Mouse (Mus musculus): ENCODE results near the gene Gns. TPM values are rescaled to one million over a fixed set of nuclear protein-coding genes. Genes with fewer than 3 reads are reported as not detected.

Gene Gns
- polyA plus RNA-seq, 1 experiment: 42.6 TPM

DNA sequence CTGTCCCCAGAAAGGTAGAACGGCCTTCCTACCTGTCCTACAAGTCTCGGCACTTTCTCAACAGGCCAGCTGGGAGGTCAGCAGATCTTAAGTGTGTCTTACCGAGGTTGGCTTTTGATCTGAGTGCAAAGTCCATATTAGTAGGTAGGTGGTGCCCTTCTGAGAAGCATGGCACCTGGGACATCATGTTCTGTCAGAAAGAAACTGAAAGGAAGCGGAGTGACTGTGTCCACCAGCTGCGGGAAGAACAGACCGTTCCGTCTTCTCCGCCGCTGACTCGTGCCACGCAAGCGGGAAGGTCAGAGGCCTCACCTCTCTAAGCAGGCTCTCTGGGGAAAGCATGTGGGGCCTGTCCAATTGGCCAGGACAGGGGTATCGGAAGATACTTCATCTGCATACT is 19.8 kb downstream of the Gns start:
- DNase-seq (ENCODE audit: low read depth): no peak

DNA sequence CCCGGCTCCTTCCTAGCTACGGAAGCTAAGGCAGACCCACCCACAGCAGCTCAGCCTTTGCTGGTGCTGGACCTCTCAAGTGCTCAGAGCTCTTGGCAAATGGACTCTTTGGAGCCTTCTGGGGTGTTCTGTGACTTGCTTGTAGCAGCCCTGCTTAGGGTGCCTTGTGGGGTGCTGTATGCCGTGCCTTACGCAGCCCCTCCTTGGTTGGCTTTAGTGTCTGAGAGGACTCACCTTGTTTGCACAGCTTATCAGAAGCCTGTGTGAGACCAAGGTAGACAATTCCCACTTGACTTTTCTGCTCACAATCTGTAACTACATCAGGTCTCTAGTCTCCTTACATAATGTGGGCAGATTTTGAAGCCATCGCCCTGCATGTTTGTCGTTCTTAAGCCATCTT is 20.8 kb downstream of the Gns start:
- no peak for DNase-seq (ENCODE audit: low read depth)

More for the DNA sequence above, 19.8 kb downstream of the Gns start:
- TF ChIP-seq CTCF (IDR thresholded peaks at IDR 0.05; ENCODE audit: borderline replicate concordance, extremely low read depth, insufficient read depth, insufficient read length): no peak
- TF ChIP-seq POLR2A (IDR thresholded peaks at IDR 0.05; ENCODE audit: borderline replicate concordance, extremely low read depth, insufficient read depth, insufficient read length, poor library complexity, severe bottlenecking): no peak

DNA sequence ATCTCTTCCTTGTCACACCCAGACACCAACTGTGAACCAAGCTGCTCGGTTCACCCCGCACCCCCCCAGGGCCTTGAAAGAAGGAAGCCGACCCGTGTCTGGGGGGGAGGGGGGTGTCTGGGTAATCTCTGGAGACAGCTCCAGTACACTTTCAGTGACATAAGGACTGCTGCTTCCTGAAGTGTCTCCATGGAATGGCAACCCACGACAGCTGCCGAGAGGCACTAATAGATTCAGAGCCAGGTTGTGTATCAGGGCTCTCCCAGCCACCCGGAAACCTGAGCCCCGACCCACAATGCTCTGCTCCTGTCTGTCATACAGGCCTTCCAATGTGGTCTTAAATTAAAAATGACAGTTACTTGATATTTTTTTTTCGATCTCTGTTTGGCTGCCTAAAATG is 21.5 kb downstream of the Gns start:
- DNase-seq (ENCODE audit: low read depth): peak; percentile 46
- TF ChIP-seq POLR2A (IDR thresholded peaks at IDR 0.05; ENCODE audit: borderline replicate concordance, extremely low read depth, insufficient read depth, insufficient read length, poor library complexity, severe bottlenecking) (no peak), CTCF (IDR thresholded peaks at IDR 0.05; ENCODE audit: borderline replicate concordance, extremely low read depth, insufficient read depth, insufficient read length) (no peak)

More for the DNA sequence above, 20.8 kb downstream of the Gns start:
- TF ChIP-seq POLR2A (IDR thresholded peaks at IDR 0.05; ENCODE audit: borderline replicate concordance, extremely low read depth, insufficient read depth, insufficient read length, poor library complexity, severe bottlenecking) (no peak), CTCF (IDR thresholded peaks at IDR 0.05; ENCODE audit: borderline replicate concordance, extremely low read depth, insufficient read depth, insufficient read length) (no peak)

DNA sequence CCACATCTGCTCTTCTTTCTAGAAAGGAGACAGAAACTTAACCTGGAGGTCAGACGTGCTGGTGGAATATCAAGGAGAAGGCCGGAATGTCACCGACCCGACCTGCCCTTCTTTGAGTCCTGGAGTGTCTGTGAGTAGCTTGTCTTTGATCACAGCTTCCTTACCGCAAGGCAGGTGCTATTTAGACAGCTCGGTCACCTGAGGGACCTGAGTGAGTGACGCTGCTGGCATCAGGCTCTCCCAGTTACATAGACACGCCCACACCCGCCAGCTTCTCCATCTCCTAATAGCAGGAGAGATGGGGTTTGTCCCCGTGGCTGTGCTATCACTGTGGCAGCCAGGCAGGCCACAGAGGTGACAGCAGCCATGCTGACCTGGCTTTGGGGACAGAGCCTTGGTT is 25.7 kb downstream of the Gns start:
- DNase-seq (ENCODE audit: low read depth): no peak
- no peak for TF ChIP-seq POLR2A (IDR thresholded peaks at IDR 0.05; ENCODE audit: borderline replicate concordance, extremely low read depth, insufficient read depth, insufficient read length, poor library complexity, severe bottlenecking)
- no peak for TF ChIP-seq CTCF (IDR thresholded peaks at IDR 0.05; ENCODE audit: borderline replicate concordance, extremely low read depth, insufficient read depth, insufficient read length)

DNA sequence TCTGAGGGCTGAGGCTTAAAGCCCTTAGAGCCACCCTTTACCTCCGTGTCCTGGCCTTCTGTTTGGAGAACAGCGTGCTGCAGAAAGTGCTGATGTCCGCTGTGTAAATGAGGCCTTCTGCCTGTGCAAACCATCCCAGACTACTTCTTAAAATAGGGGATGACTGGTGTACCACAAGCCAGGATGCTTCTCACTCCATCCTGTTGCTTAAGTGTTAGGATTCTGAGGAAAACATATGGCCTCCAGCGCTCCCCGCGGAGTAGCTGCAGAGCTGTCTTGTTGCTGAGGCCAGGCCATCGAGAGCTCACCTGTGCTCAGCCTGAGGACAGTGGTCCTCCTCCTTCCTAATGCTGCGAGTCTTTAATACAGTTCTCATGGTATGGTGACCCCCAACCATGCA is 27.0 kb downstream of the Gns start:
- TF ChIP-seq CTCF (IDR thresholded peaks at IDR 0.05; ENCODE audit: borderline replicate concordance, extremely low read depth, insufficient read depth, insufficient read length): no peak
- no peak for TF ChIP-seq POLR2A (IDR thresholded peaks at IDR 0.05; ENCODE audit: borderline replicate concordance, extremely low read depth, insufficient read depth, insufficient read length, poor library complexity, severe bottlenecking)

DNA sequence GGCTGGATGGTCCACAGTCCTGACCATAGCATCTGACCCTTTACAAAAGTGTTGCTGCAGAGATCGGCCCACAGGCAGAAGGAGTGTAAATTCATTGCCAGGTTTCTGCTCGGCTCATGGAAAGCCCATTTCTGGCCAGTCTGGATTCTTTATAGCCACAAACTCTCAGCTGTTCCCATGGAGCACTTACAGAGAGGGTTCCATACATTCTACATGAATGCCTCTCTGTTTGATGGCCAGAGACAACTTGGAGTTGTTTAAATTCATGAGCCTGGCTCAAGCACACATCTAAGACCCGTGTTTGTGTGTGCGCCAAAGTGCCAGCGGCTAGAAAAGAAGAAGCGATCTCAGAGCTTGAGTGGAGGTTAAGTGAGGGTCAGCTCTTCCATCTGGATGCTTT is 29.4 kb downstream of the Gns start:
- DNase-seq (ENCODE audit: low read depth): peak; percentile 36
- no peak for TF ChIP-seq CTCF (IDR thresholded peaks at IDR 0.05; ENCODE audit: borderline replicate concordance, extremely low read depth, insufficient read depth, insufficient read length)
- TF ChIP-seq POLR2A (IDR thresholded peaks at IDR 0.05; ENCODE audit: borderline replicate concordance, extremely low read depth, insufficient read depth, insufficient read length, poor library complexity, severe bottlenecking): no peak

More for the DNA sequence above, 27.0 kb downstream of the Gns start:
- DNase-seq (ENCODE audit: low read depth): no peak

DNA sequence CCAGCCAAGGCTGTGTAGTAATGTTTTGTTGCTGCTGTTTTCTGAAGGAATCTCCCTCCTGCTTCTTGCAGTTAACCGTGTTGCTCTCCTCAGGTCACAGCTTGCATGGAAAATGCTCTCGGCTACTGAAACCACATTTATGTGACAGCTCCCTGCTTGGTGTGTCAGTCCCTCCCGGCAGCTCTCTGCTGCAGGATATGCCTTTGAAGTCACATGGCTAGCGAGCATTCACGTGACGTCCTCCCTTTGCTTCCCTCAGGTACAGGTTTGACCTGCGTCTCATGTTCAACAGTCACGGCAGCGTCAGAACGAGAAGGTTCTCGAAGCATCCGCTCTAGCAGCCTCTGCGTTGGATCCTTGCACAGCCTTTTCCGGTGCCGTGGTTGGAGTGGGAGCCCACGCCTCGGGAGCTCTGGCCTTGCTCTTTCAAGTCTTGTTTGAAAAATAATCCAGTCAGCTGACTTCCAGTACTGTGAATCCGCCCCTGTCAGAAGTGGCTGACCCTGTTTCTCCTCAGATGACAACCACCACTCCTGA is 30.0 kb downstream of the Gns start:
- TF ChIP-seq CTCF (IDR thresholded peaks at IDR 0.05; ENCODE audit: borderline replicate concordance, extremely low read depth, insufficient read depth, insufficient read length) (no peak), POLR2A (IDR thresholded peaks at IDR 0.05; ENCODE audit: borderline replicate concordance, extremely low read depth, insufficient read depth, insufficient read length, poor library complexity, severe bottlenecking) (no peak)
- no peak for DNase-seq (ENCODE audit: low read depth)

DNA sequence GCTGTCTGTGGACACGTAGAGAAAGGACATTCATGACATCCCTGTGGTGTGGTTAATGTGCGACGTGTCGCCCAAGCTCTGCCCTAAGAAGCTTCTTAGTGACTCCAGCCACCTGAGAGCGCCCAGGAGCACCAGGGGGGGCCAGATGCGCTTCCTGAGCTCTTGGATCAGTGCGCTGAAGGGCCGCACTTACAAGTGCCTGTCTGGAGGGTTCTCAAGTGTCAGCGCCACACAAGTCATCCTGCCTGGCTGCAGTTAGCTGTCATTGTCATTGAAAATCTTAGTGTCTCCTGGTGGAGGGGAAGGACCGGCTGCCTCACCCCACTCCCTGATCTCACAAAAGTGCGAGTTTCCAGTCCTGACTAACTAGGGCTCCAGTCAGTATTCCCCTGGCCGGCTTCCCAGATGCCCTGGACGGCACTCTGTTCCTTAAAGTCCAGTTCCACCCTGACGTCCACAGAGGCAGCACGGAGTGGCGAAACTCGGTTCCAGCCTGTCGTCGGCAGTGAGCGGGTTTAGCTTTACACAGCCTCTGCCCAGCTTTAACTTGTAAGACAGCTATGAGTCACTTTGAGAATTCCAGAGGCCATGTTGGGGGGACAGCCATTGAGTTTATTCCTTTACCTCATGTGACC is 30.8 kb downstream of the Gns start:
- TF ChIP-seq POLR2A (IDR thresholded peaks at IDR 0.05; ENCODE audit: borderline replicate concordance, extremely low read depth, insufficient read depth, insufficient read length, poor library complexity, severe bottlenecking): no peak
- no peak for TF ChIP-seq CTCF (IDR thresholded peaks at IDR 0.05; ENCODE audit: borderline replicate concordance, extremely low read depth, insufficient read depth, insufficient read length)
- no peak for DNase-seq (ENCODE audit: low read depth)

DNA sequence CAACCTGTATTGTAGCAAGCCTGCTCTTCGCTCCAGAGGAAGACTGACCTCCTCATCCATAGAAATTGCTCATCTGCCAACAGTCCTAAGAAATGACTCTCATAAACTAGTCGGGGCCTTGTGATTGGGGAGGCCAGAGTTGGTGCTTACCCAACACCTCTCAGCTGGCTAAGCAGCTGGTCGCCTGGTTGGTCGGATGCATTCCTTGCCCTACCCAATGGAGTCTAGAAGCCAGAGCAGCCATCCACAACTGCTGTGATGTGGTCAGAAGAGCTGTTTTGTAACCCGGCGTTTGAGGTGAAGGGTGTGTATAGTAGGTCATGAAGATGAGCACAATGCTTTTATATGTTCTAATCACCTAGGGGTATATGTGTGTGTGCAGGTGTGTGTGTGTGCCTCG is 33.7 kb downstream of the Gns start:
- TF ChIP-seq CTCF (IDR thresholded peaks at IDR 0.05; ENCODE audit: borderline replicate concordance, extremely low read depth, insufficient read depth, insufficient read length) (no peak), POLR2A (IDR thresholded peaks at IDR 0.05; ENCODE audit: borderline replicate concordance, extremely low read depth, insufficient read depth, insufficient read length, poor library complexity, severe bottlenecking) (no peak)

DNA sequence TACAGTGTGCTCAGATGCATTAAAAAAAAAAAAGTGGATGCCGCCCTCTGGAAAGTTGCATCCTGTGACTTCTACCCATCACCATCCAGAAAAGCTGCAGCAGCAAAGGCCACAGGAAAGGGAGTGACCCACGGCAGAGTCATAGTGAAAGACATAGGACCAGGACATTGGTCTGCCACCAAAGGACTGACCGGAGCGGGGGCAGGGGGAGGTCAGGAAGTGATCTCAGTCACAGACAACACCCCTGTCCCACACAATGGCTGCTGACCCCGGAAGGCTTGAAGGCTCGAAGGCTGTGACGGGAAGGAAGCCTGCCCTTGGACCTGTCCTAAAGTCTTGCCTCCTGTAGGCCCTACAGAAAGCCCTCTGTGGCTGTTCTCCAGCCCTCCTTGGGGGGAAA is 36.1 kb downstream of the Gns start:
- TF ChIP-seq POLR2A (IDR thresholded peaks at IDR 0.05; ENCODE audit: borderline replicate concordance, extremely low read depth, insufficient read depth, insufficient read length, poor library complexity, severe bottlenecking) (no peak), CTCF (IDR thresholded peaks at IDR 0.05; ENCODE audit: borderline replicate concordance, extremely low read depth, insufficient read depth, insufficient read length) (no peak)

More for the DNA sequence above, 33.7 kb downstream of the Gns start:
- no peak for DNase-seq (ENCODE audit: low read depth)

DNA sequence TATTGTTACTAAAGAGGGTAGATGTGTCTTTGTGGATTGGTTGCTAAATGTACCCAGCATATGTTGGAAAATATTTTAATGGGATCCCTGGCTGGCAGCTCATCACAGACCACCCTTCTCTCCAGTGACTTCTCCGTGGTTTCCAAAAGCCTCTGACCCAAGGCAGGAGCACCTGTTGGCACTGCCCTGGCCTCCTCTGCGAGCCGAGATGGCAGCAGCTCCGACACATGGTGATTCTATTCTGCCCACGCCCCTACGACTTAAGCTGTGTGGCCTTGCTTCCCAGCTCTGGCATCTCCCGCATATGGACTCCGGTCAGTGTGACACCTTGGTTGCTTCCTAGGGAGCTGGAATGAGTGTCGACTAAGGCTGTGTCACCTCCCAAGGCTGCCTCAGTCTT is 38.2 kb downstream of the Gns start:
- DNase-seq (ENCODE audit: low read depth): no peak
- TF ChIP-seq CTCF (IDR thresholded peaks at IDR 0.05; ENCODE audit: borderline replicate concordance, extremely low read depth, insufficient read depth, insufficient read length) (no peak), POLR2A (IDR thresholded peaks at IDR 0.05; ENCODE audit: borderline replicate concordance, extremely low read depth, insufficient read depth, insufficient read length, poor library complexity, severe bottlenecking) (no peak)

More for the DNA sequence above, 36.1 kb downstream of the Gns start:
- DNase-seq (ENCODE audit: low read depth): no peak

DNA sequence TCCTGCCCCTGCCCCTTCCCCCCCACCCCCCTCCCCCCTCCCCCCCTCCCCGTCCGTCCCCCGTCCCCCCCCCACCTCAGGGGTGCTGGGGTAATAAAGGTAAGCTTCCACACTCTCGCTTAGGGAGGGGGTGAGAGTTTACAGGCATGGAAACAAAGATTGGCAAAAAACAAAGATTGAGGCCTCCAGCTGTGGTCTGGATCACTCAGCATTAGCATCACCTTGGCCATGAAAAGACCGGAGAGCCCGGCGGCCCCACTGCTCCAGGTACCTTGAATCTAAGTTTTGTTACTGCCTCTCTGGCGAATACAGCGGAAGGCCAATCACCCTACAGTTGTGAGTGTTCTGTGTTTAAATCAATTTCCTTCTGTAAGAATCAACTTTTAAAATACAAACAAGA is 39.1 kb downstream of the Gns start:
- TF ChIP-seq CTCF (IDR thresholded peaks at IDR 0.05; ENCODE audit: borderline replicate concordance, extremely low read depth, insufficient read depth, insufficient read length) (no peak), POLR2A (IDR thresholded peaks at IDR 0.05; ENCODE audit: borderline replicate concordance, extremely low read depth, insufficient read depth, insufficient read length, poor library complexity, severe bottlenecking) (no peak)
- no peak for DNase-seq (ENCODE audit: low read depth)

Data from brain, embryonic 14.5 days (tissue).